Mouse (Mus musculus) CH12F3 (cell line): ENCODE results near the gene Ddx52.

Source experiments
- in situ Hi-C: fragments of 300-500 bp; cut with MboI; formaldehyde crosslinking; loops from 2 replicates; pipeline ENCODE4 v1.14.3; 2020; ENCODE audit warnings: low sequenced_read_pairs

Ddx52 gene

GRCm38 (mm10) chr11:84011576-84011975, 69.7 kb downstream of the Ddx52 start:
- in situ Hi-C loops: no loop called here
